Mouse (Mus musculus) lung, embryonic 15.5 days (tissue): ENCODE measurements at regions not wholly inside any gene's neighbourhood (a gene's known extent, or its start where the extent isn't known, plus 50 kb on each side); places are given as distances from the start of the nearest gene placed in this dataset.

Source experiments
- ATAC-seq: fragments of 200-750 bp; cut with Nextera tagmentation; 2 replicates; pipeline ENCODE4 v1.8.0; 2017; ENCODE audit warnings: moderate number of reproducible peaks, borderline replicate concordance; ENCODE audit not compliant: low FRiP score, low TSS enrichment; ENCODE audit errors: extremely low read depth
- H3K27ac ChIP-seq: fragments of 300-500 bp; sonication (generic); 2 replicates; pipeline ENCODE4 v1.5.1; 2015; ENCODE audit warnings: moderate library complexity, mild to moderate bottlenecking, inconsistent platforms
- H3K27me3 ChIP-seq: fragments of 300-500 bp; sonication (generic); 2 replicates; pipeline ENCODE4 v1.6.1; 2015; ENCODE audit warnings: inconsistent platforms
- H3K36me3 ChIP-seq: fragments of 300-500 bp; sonication (generic); 2 replicates; pipeline ENCODE4 v1.6.1; 2015; ENCODE audit warnings: inconsistent platforms
- H3K4me1 ChIP-seq: fragments of 300-500 bp; sonication (generic); 2 replicates; pipeline ENCODE4 v1.6.1; 2015; ENCODE audit warnings: inconsistent platforms
- H3K4me2 ChIP-seq: fragments of 300-500 bp; sonication (generic); 2 replicates; pipeline ENCODE4 v1.6.1; 2015; ENCODE audit warnings: inconsistent platforms, mild to moderate bottlenecking, moderate library complexity
- H3K4me3 ChIP-seq: fragments of 300-500 bp; sonication (generic); 2 replicates; pipeline ENCODE4 v1.5.1; 2015; ENCODE audit warnings: mild to moderate bottlenecking, inconsistent platforms
- H3K9ac ChIP-seq: fragments of 300-500 bp; sonication (generic); 2 replicates; pipeline ENCODE4 v1.6.1; 2015; ENCODE audit warnings: inconsistent platforms
- H3K9me3 ChIP-seq: fragments of 300-500 bp; sonication (generic); 2 replicates; pipeline ENCODE4 v1.6.1; 2016; ENCODE audit warnings: inconsistent platforms
- WGBS: fragments of 180-500 bp; shearing (Covaris S2); methylation state at CpG from one replicate; pipeline ENCODE4 v1.1.7; 2015; 5-methylcytosine and 5-hydroxymethylcytosine counted together

- 50% methylated on average over 2 of the region's 2 CpGs for WGBS
- Histone ChIP-seq H3K27ac (no peak overlapping the region), H3K4me1 (no peaks in the 10 kb centered on the region), H3K4me3 (no peak overlapping the region), H3K27me3 (no peaks in the 10 kb centered on the region), H3K9ac (no peak overlapping the region), H3K36me3 (no peaks in the 10 kb centered on the region), H3K4me2 (no peak overlapping the region), H3K9me3 (no peaks in the 10 kb centered on the region)
- no peak for ATAC-seq
Measured at GRCm38 (mm10) chr1:124793026-124793425, 642.5 kb downstream of the Actr3 start.

DNA sequence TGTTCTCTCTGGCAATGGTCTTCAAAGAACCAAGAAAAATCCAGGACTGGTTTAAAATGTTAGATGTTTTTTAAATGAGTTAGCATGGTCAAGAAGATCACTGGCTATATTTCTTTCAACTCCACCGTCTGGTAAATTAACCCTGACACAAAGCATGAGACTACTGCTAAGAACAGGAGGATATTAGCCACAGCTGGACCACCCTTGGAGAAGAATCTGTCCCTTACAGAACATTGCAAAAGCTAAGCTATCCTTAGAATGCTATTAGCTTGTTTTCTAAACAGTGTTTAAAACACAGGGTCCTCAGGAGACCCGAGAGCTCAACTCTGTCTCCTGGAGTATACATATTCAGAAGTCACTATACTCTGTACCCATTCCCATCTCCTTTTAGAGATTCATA lies 644.9 kb downstream of the Actr3 start:
- Histone ChIP-seq H3K4me1 (no peaks in the 10 kb centered on the region), H3K4me2 (no peak overlapping the region), H3K27me3 (no peaks in the 10 kb centered on the region), H3K36me3 (no peaks in the 10 kb centered on the region), H3K4me3 (no peak overlapping the region), H3K9ac (no peak overlapping the region), H3K9me3 (no peaks in the 10 kb centered on the region), H3K27ac (no peak overlapping the region)
- ATAC-seq: no peak
- 57% methylated on average over 2 of the region's 2 CpGs for WGBS

DNA sequence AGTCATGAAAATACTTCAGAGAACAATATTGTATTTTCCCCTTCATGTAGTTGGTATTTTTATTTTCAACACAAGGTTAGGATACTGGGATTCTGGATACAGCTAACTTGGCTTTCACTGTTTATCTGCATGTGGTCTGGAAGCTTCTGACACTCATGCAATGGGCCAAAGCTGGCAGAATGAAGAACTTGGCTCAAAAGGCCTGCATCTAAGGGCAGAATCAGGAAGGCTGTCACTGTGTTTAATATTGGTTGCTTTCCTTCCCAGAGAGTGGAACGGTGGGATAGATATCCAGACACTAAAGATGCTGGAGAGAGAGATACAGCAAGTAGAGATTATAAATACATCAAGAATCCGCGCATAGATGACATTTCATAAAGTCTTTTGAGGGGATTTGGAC lies 645.4 kb downstream of the Actr3 start:
- Histone ChIP-seq H3K4me1 (no peaks in the 10 kb centered on the region), H3K27ac (no peak overlapping the region), H3K4me3 (no peak overlapping the region), H3K36me3 (no peaks in the 10 kb centered on the region), H3K4me2 (no peak overlapping the region), H3K9ac (no peak overlapping the region), H3K27me3 (no peaks in the 10 kb centered on the region), H3K9me3 (no peaks in the 10 kb centered on the region)
- WGBS: 75% methylated on average over 3 of the region's 3 CpGs
- no peak for ATAC-seq

DNA sequence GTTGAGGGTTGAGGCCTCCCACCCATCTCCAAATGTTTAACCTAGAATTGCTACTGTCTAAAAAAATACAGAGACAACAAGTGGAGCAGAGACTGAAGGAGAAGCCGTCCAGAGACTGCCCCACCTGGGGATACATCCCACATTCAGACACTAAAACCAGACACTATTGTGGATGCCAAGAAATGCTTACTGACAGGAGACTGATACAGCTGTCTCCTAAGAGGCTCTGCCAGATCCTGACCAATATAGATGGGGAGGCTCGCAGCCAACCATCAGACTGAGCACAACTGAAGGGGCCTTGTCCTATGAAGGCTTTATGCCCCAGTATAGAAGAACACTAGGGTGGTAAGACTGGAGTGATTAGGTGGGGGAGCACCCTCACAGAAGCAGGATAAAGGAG lies 652.5 kb downstream of the Actr3 start:
- H3K9me3 ChIP-seq: no peaks in the 10 kb centered on the region
- no peak overlapping the region for H3K27ac ChIP-seq
- no peak overlapping the region for H3K4me3 ChIP-seq
- ATAC-seq: no peak
- WGBS: 70% methylated on average over 2 of the region's 2 CpGs
- H3K9ac ChIP-seq: no peak overlapping the region
- H3K4me2 ChIP-seq: no peak overlapping the region
- no peaks in the 10 kb centered on the region for H3K4me1 ChIP-seq
- H3K27me3 ChIP-seq: no peaks in the 10 kb centered on the region
- no peaks in the 10 kb centered on the region for H3K36me3 ChIP-seq

- H3K27me3 ChIP-seq: no peaks in the 10 kb centered on the region
- no peak overlapping the region for H3K9ac ChIP-seq
- no peaks in the 10 kb centered on the region for H3K9me3 ChIP-seq
- no peak overlapping the region for H3K4me3 ChIP-seq
- 92% methylated on average over 2 of the region's 2 CpGs for WGBS
- no peaks in the 10 kb centered on the region for H3K4me1 ChIP-seq
- no peak overlapping the region for H3K27ac ChIP-seq
- no peaks in the 10 kb centered on the region for H3K36me3 ChIP-seq
- H3K4me2 ChIP-seq: no peak overlapping the region
- ATAC-seq: no peak
Measured at GRCm38 (mm10) chr1:124777685-124778084, 657.8 kb downstream of the Actr3 start.

- Histone ChIP-seq H3K9me3 (no peaks in the 10 kb centered on the region), H3K27ac (no peak overlapping the region), H3K9ac (no peak overlapping the region), H3K4me3 (no peak overlapping the region), H3K36me3 (no peaks in the 10 kb centered on the region), H3K27me3 (no peaks in the 10 kb centered on the region), H3K4me2 (no peak overlapping the region), H3K4me1 (no peaks in the 10 kb centered on the region)
- no peak for ATAC-seq
Measured at GRCm38 (mm10) chr1:124756721-124757120, 678.8 kb downstream of the Actr3 start.

- Histone ChIP-seq H3K36me3 (no peaks in the 10 kb centered on the region), H3K9ac (no peak overlapping the region), H3K27ac (no peak overlapping the region), H3K27me3 (no peaks in the 10 kb centered on the region), H3K4me2 (no peak overlapping the region), H3K4me1 (no peaks in the 10 kb centered on the region), H3K9me3 (no peaks in the 10 kb centered on the region), H3K4me3 (no peak overlapping the region)
- 61% methylated on average over 3 of the region's 3 CpGs for WGBS
- no peak for ATAC-seq
Measured at GRCm38 (mm10) chr1:124739777-124740176, 694.4 kb upstream of the Dpp10 start.

- Histone ChIP-seq H3K4me2 (no peak overlapping the region), H3K4me1 (no peaks in the 10 kb centered on the region), H3K27me3 (no peaks in the 10 kb centered on the region), H3K9ac (no peak overlapping the region), H3K36me3 (no peaks in the 10 kb centered on the region), H3K4me3 (no peak overlapping the region), H3K27ac (no peak overlapping the region), H3K9me3 (no peaks in the 10 kb centered on the region)
- no peak for ATAC-seq
Measured at GRCm38 (mm10) chr1:124730364-124730763, 685.0 kb upstream of the Dpp10 start.

DNA sequence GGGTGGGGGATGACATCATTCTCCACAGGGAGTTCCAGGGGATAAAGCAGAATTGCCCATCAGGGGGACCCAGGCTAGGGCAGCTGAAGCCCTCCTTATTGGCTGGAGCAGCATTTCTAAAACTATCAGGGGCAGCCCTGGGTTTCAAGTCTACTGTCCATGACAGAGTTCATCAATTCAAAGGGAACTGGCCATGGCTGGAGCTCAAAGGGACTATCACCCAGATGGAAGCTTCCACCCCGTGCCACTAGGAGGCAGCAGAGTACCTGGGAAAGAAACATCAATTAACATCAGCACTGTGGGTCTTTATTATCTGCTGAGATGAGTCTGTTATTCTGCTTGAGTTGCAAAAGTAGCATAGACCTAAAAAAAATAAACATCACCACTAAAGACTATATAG lies 672.7 kb upstream of the Dpp10 start:
- Histone ChIP-seq H3K4me3 (no peak overlapping the region), H3K9ac (no peak overlapping the region), H3K4me2 (no peak overlapping the region), H3K9me3 (no peaks in the 10 kb centered on the region), H3K27ac (no peak overlapping the region), H3K36me3 (no peaks in the 10 kb centered on the region), H3K4me1 (no peaks in the 10 kb centered on the region), H3K27me3 (no peaks in the 10 kb centered on the region)
- 0% methylated on average over 1 of the region's 1 CpGs for WGBS
- peak; percentile 42; the same call in 1 of the 2 replicates for ATAC-seq

GRCm38 (mm10) chr1:124706246-124706645 lies 660.9 kb upstream of the Dpp10 start:
- 72% methylated on average over 2 of the region's 2 CpGs for WGBS
- ATAC-seq: no peak

GRCm38 (mm10) chr1:124674420-124674819 lies 629.1 kb upstream of the Dpp10 start:
- WGBS: 19% methylated on average over 2 of the region's 2 CpGs
- H3K27me3 ChIP-seq: no peaks in the 10 kb centered on the region
- no peak for ATAC-seq
- H3K4me3 ChIP-seq: no peak overlapping the region
- no peaks in the 10 kb centered on the region for H3K36me3 ChIP-seq
- no peak overlapping the region for H3K27ac ChIP-seq
- no peak overlapping the region for H3K9ac ChIP-seq
- H3K9me3 ChIP-seq: no peaks in the 10 kb centered on the region
- no peaks in the 10 kb centered on the region for H3K4me1 ChIP-seq
- H3K4me2 ChIP-seq: no peak overlapping the region

More at GRCm38 (mm10) chr1:124706246-124706645, 660.9 kb upstream of the Dpp10 start:
- Histone ChIP-seq H3K36me3 (no peaks in the 10 kb centered on the region), H3K9ac (no peak overlapping the region), H3K27me3 (no peaks in the 10 kb centered on the region), H3K4me1 (no peaks in the 10 kb centered on the region), H3K9me3 (no peaks in the 10 kb centered on the region), H3K4me3 (no peak overlapping the region), H3K4me2 (no peak overlapping the region), H3K27ac (no peak overlapping the region)

- Histone ChIP-seq H3K27ac (no peak overlapping the region), H3K9me3 (no peaks in the 10 kb centered on the region), H3K4me1 (no peaks in the 10 kb centered on the region), H3K27me3 (no peaks in the 10 kb centered on the region), H3K36me3 (no peaks in the 10 kb centered on the region), H3K4me2 (no peak overlapping the region), H3K4me3 (no peak overlapping the region), H3K9ac (no peak overlapping the region)
- ATAC-seq: no peak
Measured at GRCm38 (mm10) chr1:124652872-124653271, 607.5 kb upstream of the Dpp10 start.

GRCm38 (mm10) chr1:124652251-124652861 lies 607.0 kb upstream of the Dpp10 start:
- Histone ChIP-seq H3K9me3 (no peaks in the 10 kb centered on the region), H3K4me3 (no peak overlapping the region), H3K4me2 (no peak overlapping the region), H3K4me1 (no peaks in the 10 kb centered on the region), H3K36me3 (no peaks in the 10 kb centered on the region), H3K27ac (no peak overlapping the region), H3K27me3 (no peaks in the 10 kb centered on the region), H3K9ac (no peak overlapping the region)
- no peak for ATAC-seq
- 79% methylated on average over 3 of the region's 3 CpGs for WGBS
